Mouse (Mus musculus) spleen, adult 2 months (tissue): Measurements from ENCODE around the gene Olfr1393.

Experiments used
- CTCF ChIP-seq: fragments of 200-500 bp; IDR thresholded peaks from 2 replicates; pipeline ENCODE4 v1.5.1; 2011; ENCODE audit warnings: mild to moderate bottlenecking, inconsistent platforms; ENCODE audit not compliant: insufficient read depth, insufficient read length, insufficient replicate concordance; ENCODE audit errors: extremely low read depth
- POLR2A ChIP-seq: fragments of 200-500 bp; IDR thresholded peaks from 2 replicates; pipeline ENCODE4 v1.6.1; 2011; ENCODE audit warnings: low read depth, low read length, inconsistent platforms

DNA sequence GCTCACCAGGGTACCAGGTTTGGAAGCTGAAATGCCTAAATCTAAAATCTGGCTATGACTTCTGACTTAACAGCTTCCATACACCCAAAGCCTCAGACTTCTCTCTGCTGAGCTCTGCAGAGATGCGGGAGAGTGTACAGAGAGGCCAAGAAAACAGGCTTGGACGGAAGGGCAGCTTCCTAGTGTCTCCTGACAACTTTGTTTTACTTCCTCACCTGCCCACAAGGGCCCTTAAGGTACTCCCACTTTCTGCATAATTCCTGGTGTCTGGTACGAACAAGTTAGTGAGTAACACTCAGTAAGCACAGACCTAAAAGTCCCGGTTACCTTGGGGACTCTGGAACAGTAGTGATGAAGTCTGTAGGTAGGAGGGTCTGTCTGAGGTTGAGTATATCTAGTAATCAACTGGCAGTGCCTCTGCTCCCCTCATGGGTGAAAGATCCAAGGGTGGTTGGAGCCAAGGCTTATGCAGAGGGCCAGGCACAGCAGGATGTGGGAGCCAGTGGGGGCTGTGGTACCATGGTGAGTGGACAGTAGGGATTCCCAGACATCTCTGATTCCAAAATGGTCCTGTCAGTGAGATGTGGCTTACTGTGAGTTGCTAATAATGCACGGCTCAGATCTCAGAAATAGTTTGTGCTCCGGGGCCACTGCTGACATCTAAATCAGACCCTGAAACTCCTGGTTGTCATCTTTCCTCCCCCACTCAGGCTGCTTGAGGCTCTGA, 29.0 kb upstream of the Olfr1393 start:
- TF ChIP-seq POLR2A (no peak), CTCF (no peak)
